26 mouse cellular contexts compared by ENCODE assay signal in genomic region chr11:18586468-18586867, GRCm38 (mm10).
DNase-seq lines count a peak whose midpoint lies in the region; ATAC-seq lines count a peak whose summit lies in the region.
"Had no signal": no experiment of that assay in that cellular context is flagged by ENCODE, and none has a peak within 500 bp of the region (broad histone marks: within the 10 kb centered on the region; RNA-seq: fewer than 3 reads in every experiment).

No protein-coding gene starts in this region.

- peak; percentile 12 for DNase-seq in embryo, embryonic 10.5 days (ENCODE audit: low spot score)
- DNase-seq in embryo, embryonic 11 days = no peak
- DNase-seq in midbrain, embryonic 10.5 days (ENCODE audit: low spot score) = no peak
- peak; percentile 58 for DNase-seq in forelimb bud, embryonic 11.5 days (ENCODE audit: low read depth, low spot score)
- DNase-seq in mesoderm, embryonic 11.5 days (ENCODE audit: low read depth, low spot score) = peak; percentile 14
- no peak for DNase-seq in thymus, postnatal 36 days
- DNase-seq in right cerebral cortex, adult 2 months (ENCODE audit: low spot score in 2 of 2) = no peak
- DNase-seq: adrenal gland, adult 8-10 months; adrenal gland, postnatal 25 days; cerebellum, adult 11-12 months; cerebellum, adult 8-10 months; cerebellum, postnatal 10 days; cerebellum, postnatal 36 days; forebrain, postnatal 0 days; gastrocnemius, postnatal 36 days; heart, adult 2 months; heart, postnatal 14 days; heart, postnatal 4 days had no signal

- H3K4me1 ChIP-seq in midbrain, embryonic 16.5 days (ENCODE audit: control insufficient read depth, insufficient read depth, low read length) = no peaks in the 10 kb centered on the region
- peaks cover 5% of the 10 kb centered on the region; the same call in 1 of the 2 replicates for H3K4me1 ChIP-seq in midbrain, embryonic 10.5 days
- H3K4me1 ChIP-seq: embryonic facial prominence, embryonic 12.5 days; embryonic facial prominence, embryonic 15.5 days; hindbrain, embryonic 12.5 days had no signal

- H3K9me3 ChIP-seq in midbrain, embryonic 16.5 days (replicated peaks; ENCODE audit: control insufficient read depth, low read length, poor library complexity, severe bottlenecking) = no peaks in the 10 kb centered on the region
- no peaks in the 10 kb centered on the region for H3K9me3 ChIP-seq in midbrain, embryonic 10.5 days (replicated peaks)
- H3K9me3 ChIP-seq: embryonic facial prominence, embryonic 12.5 days; embryonic facial prominence, embryonic 15.5 days; heart, embryonic 10.5 days; heart, embryonic 13.5 days; hindbrain, embryonic 12.5 days had no signal

- no peak overlapping the region for H3K4me3 ChIP-seq in midbrain, embryonic 16.5 days (ENCODE audit: low read depth, low read length)
- no peak overlapping the region for H3K4me3 ChIP-seq in midbrain, embryonic 10.5 days
- H3K4me3 ChIP-seq: embryonic facial prominence, embryonic 12.5 days; embryonic facial prominence, embryonic 15.5 days; heart, adult 2 months; heart, embryonic 10.5 days; heart, embryonic 13.5 days; hindbrain, embryonic 12.5 days had no signal

- H3K36me3 ChIP-seq in midbrain, embryonic 16.5 days (ENCODE audit: control insufficient read depth, insufficient read depth, low read length) = no peaks in the 10 kb centered on the region
- no peaks in the 10 kb centered on the region for H3K36me3 ChIP-seq in midbrain, embryonic 10.5 days
- H3K36me3 ChIP-seq: embryonic facial prominence, embryonic 12.5 days; embryonic facial prominence, embryonic 15.5 days; heart, embryonic 10.5 days; heart, embryonic 13.5 days; hindbrain, embryonic 12.5 days had no signal

- no peak overlapping the region for H3K4me2 ChIP-seq in midbrain, embryonic 16.5 days (ENCODE audit: low read length)
- H3K4me2 ChIP-seq: embryonic facial prominence, embryonic 12.5 days; embryonic facial prominence, embryonic 15.5 days; heart, embryonic 13.5 days; hindbrain, embryonic 12.5 days had no signal

- H3K27me3 ChIP-seq in midbrain, embryonic 16.5 days (ENCODE audit: control insufficient read depth, insufficient read depth, low read depth, low read length) = no peaks in the 10 kb centered on the region
- no peaks in the 10 kb centered on the region for H3K27me3 ChIP-seq in midbrain, embryonic 10.5 days (ENCODE audit: low read depth, poor library complexity, severe bottlenecking)
- H3K27me3 ChIP-seq: embryonic facial prominence, embryonic 12.5 days; embryonic facial prominence, embryonic 15.5 days; heart, embryonic 13.5 days; hindbrain, embryonic 12.5 days had no signal

- H3K27ac ChIP-seq in midbrain, embryonic 16.5 days (ENCODE audit: low read length) = no peak overlapping the region
- no peak overlapping the region for H3K27ac ChIP-seq in midbrain, embryonic 10.5 days (replicated peaks)
- H3K27ac ChIP-seq: embryonic facial prominence, embryonic 12.5 days; embryonic facial prominence, embryonic 15.5 days; heart, adult 2 months; heart, embryonic 10.5 days; heart, embryonic 13.5 days; hindbrain, embryonic 12.5 days had no signal

- H3K9ac ChIP-seq in midbrain, embryonic 16.5 days (ENCODE audit: low read depth, low read length) = no peak overlapping the region
- H3K9ac ChIP-seq: embryonic facial prominence, embryonic 12.5 days; embryonic facial prominence, embryonic 15.5 days; forebrain, postnatal 0 days; heart, embryonic 13.5 days; hindbrain, embryonic 12.5 days had no signal

- 77% methylated on average over 3 of the region's 3 CpGs for WGBS in midbrain, embryonic 16.5 days
- 88% methylated on average over 3 of the region's 3 CpGs for WGBS in midbrain, embryonic 10.5 days

- ATAC-seq in midbrain, embryonic 16.5 days = 0 out of 2 replicates have a peak, but pooled peaks have one; percentile 42
- ATAC-seq: activated CD4-positive, CD25-positive, alpha-beta regulatory T cell, adult 4 months; forebrain, embryonic 14.5 days; forebrain, postnatal 0 days had no signal

Comparison
In these comparisons a context has a peak if more than half of its experiments do, and no peak if none do; other contexts are left out.
1. DNase-seq: peak in embryo, embryonic 10.5 days (single experiment), forelimb bud, embryonic 11.5 days (single experiment) and mesoderm, embryonic 11.5 days (single experiment); none in embryo, embryonic 11 days (single experiment), midbrain, embryonic 10.5 days (single experiment), thymus, postnatal 36 days (0 of 2) and right cerebral cortex, adult 2 months (0 of 2).